Mouse (Mus musculus) forebrain, embryonic 11.5 days (tissue): ENCODE results near the gene Otulinl. TPM values are rescaled to one million over a fixed set of nuclear protein-coding genes. Genes with fewer than 3 reads are reported as not detected.
A peak's percentile ranks its signal among the peaks of the same experiment; 100 is the strongest.

Experiments
- ATAC-seq: fragments of 200-750 bp; cut with Nextera tagmentation; replicated peaks from 2 replicates; pipeline ENCODE4 v1.8.0; 2017; ENCODE audit warnings: moderate TSS enrichment; ENCODE audit not compliant: low FRiP score
- DNase-seq: peaks from one replicate; pipeline ENCODE4 v3.0.0-alpha.2; 2017; ENCODE audit warnings: low spot score
- H3K27ac ChIP-seq: fragments of 300-500 bp; sonication (generic); 2 replicates; pipeline ENCODE4 v1.5.1; 2014; ENCODE audit warnings: low read depth, low read length
- H3K27me3 ChIP-seq: fragments of 300-500 bp; sonication (generic); 2 replicates; pipeline ENCODE4 v1.6.1; 2014; ENCODE audit warnings: mild to moderate bottlenecking, low read length, mixed read lengths; ENCODE audit not compliant: control insufficient read depth, insufficient read depth
- H3K36me3 ChIP-seq: fragments of 300-500 bp; sonication (generic); 2 replicates; pipeline ENCODE4 v1.6.1; 2014; ENCODE audit warnings: mild to moderate bottlenecking, low read length, moderate library complexity, mixed read lengths; ENCODE audit not compliant: control insufficient read depth, insufficient read depth
- H3K4me1 ChIP-seq: fragments of 300-500 bp; sonication (generic); replicated peaks from 2 replicates; pipeline ENCODE4 v1.6.1; 2014; ENCODE audit warnings: low read length, mixed read lengths; ENCODE audit not compliant: control insufficient read depth, insufficient read depth
- H3K4me2 ChIP-seq: fragments of 300-500 bp; sonication (generic); 2 replicates; pipeline ENCODE4 v1.6.1; 2014; ENCODE audit warnings: low read depth, mild to moderate bottlenecking, low read length, moderate library complexity, mixed read lengths; ENCODE audit not compliant: severe bottlenecking
- H3K4me3 ChIP-seq: fragments of 300-500 bp; sonication (generic); 2 replicates; pipeline ENCODE4 v1.5.1; 2014; ENCODE audit warnings: low read depth, low read length
- H3K9ac ChIP-seq: fragments of 300-500 bp; sonication (generic); 2 replicates; pipeline ENCODE4 v1.6.1; 2014; ENCODE audit warnings: low read length
- H3K9me3 ChIP-seq: fragments of 300-500 bp; sonication (generic); 2 replicates; pipeline ENCODE4 v1.6.1; 2016; ENCODE audit warnings: low read length, mixed read lengths; ENCODE audit not compliant: control insufficient read depth
- WGBS: fragments of 180-500 bp; shearing (Covaris S2); extraction: QIAGEN DNeasy Blood & Tissue Kit; methylation state at CpG from one replicate; pipeline ENCODE4 v1.1.7; 2014; 5-methylcytosine and 5-hydroxymethylcytosine counted together
- polyA plus RNA-seq: library from polyadenylated mRNA; unstranded; fragments of >200 nt; fragmentation: Nextera tagmentation; extraction: Ambion mirVana; gene quantifications from 2 replicates; pipeline ENCODE4 v1.2.1, GENCODE M21; 2014

Gene Otulinl
- polyA plus RNA-seq, 1 experiment from 2014 or later: 9.4 TPM

DNA sequence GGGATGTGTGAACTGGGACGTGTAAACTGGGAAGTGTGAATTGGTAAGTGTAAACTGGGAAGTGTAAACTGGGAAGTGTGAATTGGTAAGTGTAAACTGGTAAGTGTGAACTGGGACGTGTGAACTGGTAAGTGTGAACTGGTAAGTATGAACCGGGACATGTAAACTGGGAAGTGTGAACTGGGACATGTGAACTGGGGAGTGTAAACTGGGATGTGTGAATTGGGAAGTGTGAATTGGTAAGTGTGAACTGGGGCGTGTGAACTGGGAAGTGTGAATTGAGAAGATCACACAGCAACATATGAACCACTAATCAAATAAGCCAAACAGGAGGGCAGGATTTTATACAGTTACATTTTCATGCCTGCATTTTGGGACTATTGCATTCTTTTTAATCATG lies 23.0 kb downstream of the Otulinl start:
- ATAC-seq: no peak
- peak; percentile 35 for DNase-seq
- no peak overlapping the region for H3K4me3 ChIP-seq
- H3K9me3 ChIP-seq: no peaks in the 10 kb centered on the region
- no peak overlapping the region for H3K4me2 ChIP-seq
- no peak overlapping the region for H3K27ac ChIP-seq
- 93% methylated on average over 4 of the region's 4 CpGs for WGBS
- no peaks in the 10 kb centered on the region for H3K36me3 ChIP-seq
- H3K27me3 ChIP-seq: no peaks in the 10 kb centered on the region
- H3K9ac ChIP-seq: no peak overlapping the region
- H3K4me1 ChIP-seq: no peaks in the 10 kb centered on the region

DNA sequence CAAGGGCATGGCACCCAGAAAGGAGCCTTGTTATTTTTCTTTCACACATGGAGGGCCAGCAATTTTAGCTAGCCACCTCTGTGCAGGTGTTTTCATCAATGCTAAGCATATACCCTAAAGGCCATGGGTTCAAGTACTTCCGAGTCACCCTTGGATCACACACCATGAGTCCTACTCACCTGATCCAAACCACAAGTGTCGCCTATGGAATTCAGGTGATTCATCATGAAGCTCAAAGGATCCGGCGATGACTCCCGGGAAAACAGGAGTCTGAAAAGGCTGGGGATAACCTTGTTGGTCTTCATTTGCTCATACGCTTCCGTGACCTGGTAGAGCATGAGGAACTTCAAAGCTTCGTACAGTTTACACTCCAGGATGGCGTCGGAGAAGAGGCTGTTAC lies 23.5 kb downstream of the Otulinl start:
- no peak for ATAC-seq
- Histone ChIP-seq H3K9ac (no peak overlapping the region), H3K4me2 (no peak overlapping the region)

DNA sequence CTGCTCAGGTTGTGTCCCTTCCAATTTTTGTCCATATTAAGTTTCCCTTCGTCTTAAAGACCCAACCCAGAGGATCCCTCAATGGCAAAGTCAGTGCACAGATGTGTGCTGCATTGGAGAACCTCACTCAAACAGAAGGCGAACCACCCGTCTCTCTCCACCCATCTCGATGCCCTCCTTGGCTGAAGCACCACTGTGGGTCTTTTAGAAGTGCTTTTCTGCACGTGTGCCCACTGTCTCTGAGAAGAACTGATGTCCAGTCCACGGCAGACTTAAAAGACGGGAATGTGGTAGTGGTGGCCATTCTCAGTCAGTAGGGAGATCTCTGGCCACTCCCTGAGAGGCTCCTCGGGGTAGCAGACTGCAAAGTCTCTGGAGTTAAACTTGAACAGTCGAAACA lies 24.8 kb downstream of the Otulinl start:
- ATAC-seq: no peak
- H3K27ac ChIP-seq: no peak overlapping the region
- no peak overlapping the region for H3K9ac ChIP-seq
- peak; percentile 7 for DNase-seq
- no peak overlapping the region for H3K4me3 ChIP-seq
- H3K9me3 ChIP-seq: no peaks in the 10 kb centered on the region
- H3K4me1 ChIP-seq: no peaks in the 10 kb centered on the region
- H3K27me3 ChIP-seq: no peaks in the 10 kb centered on the region
- 85% methylated on average over 9 of the region's 9 CpGs for WGBS
- no peaks in the 10 kb centered on the region for H3K36me3 ChIP-seq
- no peak overlapping the region for H3K4me2 ChIP-seq

More for the DNA sequence above, 23.5 kb downstream of the Otulinl start:
- Histone ChIP-seq H3K4me1 (no peaks in the 10 kb centered on the region), H3K36me3 (no peaks in the 10 kb centered on the region), H3K4me3 (no peak overlapping the region), H3K27ac (no peak overlapping the region), H3K27me3 (no peaks in the 10 kb centered on the region), H3K9me3 (no peaks in the 10 kb centered on the region)
- WGBS: 91% methylated on average over 10 of the region's 10 CpGs
- no peak for DNase-seq

DNA sequence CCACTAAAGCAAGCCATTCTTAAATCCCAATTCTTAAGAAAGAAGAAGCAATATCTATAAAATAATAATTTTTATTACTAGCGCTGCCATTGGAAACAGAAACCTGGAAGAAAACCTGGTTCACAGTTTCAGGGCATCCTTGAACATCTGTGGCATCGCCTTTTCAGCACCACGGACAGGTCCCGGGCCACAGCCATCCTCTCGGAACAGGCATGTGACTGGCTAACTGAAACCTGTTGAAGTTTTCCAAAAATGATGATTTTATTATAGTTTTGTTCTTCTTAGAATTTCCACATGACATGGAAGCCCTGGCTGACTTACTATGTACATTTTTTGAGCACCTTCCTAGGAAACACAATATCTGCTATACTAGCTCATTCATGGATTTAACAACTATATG lies 26.4 kb downstream of the Otulinl start:
- no peak for ATAC-seq
- Histone ChIP-seq H3K27me3 (no peaks in the 10 kb centered on the region), H3K36me3 (no peaks in the 10 kb centered on the region), H3K4me2 (no peak overlapping the region), H3K9ac (no peak overlapping the region), H3K27ac (no peak overlapping the region), H3K4me3 (no peak overlapping the region), H3K4me1 (no peaks in the 10 kb centered on the region), H3K9me3 (no peaks in the 10 kb centered on the region)
- peak; percentile 83 for DNase-seq
- WGBS: 22% methylated on average over 5 of the region's 5 CpGs

DNA sequence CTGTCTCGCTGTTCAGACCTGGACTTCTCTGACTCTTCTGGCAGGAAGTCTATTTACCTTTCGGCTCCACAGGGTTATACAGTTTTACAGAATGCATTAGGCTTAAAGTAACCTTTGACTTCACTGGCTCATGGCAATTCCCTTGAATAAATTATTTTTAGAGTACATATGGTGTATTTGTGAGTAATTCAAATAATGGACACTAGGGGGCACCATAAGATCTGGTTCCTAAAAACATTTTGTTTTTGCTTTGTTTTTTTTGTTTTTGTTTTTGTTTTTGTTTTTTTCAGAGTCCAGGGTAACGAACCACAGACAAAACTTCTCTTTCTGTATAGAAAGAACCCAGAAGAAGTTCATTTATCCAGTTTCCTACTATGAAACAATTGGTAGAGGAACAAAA lies 33.7 kb downstream of the Otulinl start:
- no peak for ATAC-seq
- no peaks in the 10 kb centered on the region for H3K9me3 ChIP-seq
- WGBS: 53% methylated on average over 3 of the region's 3 CpGs

DNA sequence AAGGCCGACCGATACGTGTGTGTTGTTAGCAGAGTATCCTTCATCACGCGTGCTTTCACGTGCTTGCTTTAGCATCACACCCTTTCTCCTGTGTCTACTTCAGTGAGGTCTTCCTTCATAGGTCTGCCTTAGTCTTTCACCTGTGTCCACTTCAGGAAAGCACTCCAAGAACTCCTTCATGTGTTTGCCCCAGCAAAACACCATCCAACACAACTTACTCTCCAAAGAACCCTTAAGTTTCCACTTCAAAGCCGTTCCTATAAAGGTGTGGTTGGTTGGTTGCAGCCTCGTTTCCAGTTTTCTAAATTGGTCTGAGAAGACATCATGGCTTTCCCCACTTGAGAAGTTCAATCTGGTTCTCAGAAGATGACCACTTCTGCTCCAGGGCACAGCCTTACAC lies 34.7 kb downstream of the Otulinl start:
- WGBS: 92% methylated on average over 8 of the region's 8 CpGs
- Histone ChIP-seq H3K4me1 (no peaks in the 10 kb centered on the region), H3K4me3 (no peak overlapping the region), H3K9me3 (no peaks in the 10 kb centered on the region), H3K9ac (no peak overlapping the region), H3K36me3 (no peaks in the 10 kb centered on the region), H3K4me2 (no peak overlapping the region), H3K27ac (no peak overlapping the region), H3K27me3 (no peaks in the 10 kb centered on the region)
- DNase-seq (no peak), ATAC-seq (no peak)

More for the DNA sequence above, 33.7 kb downstream of the Otulinl start:
- Histone ChIP-seq H3K4me1 (no peaks in the 10 kb centered on the region), H3K4me3 (no peak overlapping the region), H3K36me3 (no peaks in the 10 kb centered on the region), H3K9ac (no peak overlapping the region), H3K27ac (no peak overlapping the region), H3K27me3 (no peaks in the 10 kb centered on the region), H3K4me2 (no peak overlapping the region)
- DNase-seq: no peak

DNA sequence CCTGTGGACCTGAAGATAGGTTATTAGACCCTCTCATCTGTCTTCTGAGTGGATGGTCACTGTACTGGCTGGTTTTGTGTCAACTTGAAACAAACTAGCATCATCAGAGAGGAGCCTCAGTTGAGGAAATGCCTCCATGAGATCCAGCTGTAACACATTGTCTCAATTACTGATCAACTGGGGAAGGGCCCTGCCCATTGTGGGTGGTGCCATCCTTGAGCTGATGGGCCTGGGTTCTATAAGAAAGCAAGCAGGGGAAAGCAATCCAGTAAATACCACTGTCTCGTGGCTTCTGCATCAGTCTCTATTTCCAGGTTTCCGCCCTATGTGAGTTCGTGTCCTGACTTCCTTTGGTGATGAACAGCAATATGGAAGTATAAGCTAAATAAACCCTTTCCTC lies 36.1 kb downstream of the Otulinl start:
- Histone ChIP-seq H3K4me2 (no peak overlapping the region), H3K27me3 (no peaks in the 10 kb centered on the region), H3K9me3 (no peaks in the 10 kb centered on the region), H3K4me3 (no peak overlapping the region), H3K9ac (no peak overlapping the region), H3K27ac (no peak overlapping the region), H3K36me3 (no peaks in the 10 kb centered on the region), H3K4me1 (no peaks in the 10 kb centered on the region)
- DNase-seq: no peak
- ATAC-seq: no peak
- WGBS: 87% methylated on average over 3 of the region's 3 CpGs

DNA sequence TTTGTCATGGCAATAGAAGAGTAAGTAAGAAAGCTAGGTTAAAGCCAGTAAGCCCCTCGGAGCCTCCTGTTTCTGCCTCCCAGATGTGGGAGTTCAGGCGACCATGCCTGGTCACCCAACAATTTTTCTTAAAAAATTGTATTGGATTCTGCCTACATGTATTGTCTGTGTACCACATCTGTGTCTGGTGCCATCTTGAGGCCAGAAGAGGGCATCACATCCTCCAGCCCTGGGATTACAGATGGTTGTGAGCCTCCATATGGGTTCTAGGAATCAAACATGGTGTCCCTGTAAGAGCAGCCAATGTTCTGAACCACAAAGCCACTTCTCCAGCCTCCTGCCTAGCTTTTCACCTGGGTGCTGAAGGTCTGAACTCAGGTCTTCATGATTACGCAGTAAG lies 38.5 kb downstream of the Otulinl start:
- Histone ChIP-seq H3K36me3 (no peaks in the 10 kb centered on the region), H3K9me3 (no peaks in the 10 kb centered on the region), H3K4me3 (no peak overlapping the region), H3K4me1 (no peaks in the 10 kb centered on the region), H3K4me2 (no peak overlapping the region), H3K27me3 (no peaks in the 10 kb centered on the region), H3K9ac (no peak overlapping the region), H3K27ac (no peak overlapping the region)
- ATAC-seq: no peak
- DNase-seq: no peak
- WGBS: 93% methylated on average over 3 of the region's 3 CpGs

DNA sequence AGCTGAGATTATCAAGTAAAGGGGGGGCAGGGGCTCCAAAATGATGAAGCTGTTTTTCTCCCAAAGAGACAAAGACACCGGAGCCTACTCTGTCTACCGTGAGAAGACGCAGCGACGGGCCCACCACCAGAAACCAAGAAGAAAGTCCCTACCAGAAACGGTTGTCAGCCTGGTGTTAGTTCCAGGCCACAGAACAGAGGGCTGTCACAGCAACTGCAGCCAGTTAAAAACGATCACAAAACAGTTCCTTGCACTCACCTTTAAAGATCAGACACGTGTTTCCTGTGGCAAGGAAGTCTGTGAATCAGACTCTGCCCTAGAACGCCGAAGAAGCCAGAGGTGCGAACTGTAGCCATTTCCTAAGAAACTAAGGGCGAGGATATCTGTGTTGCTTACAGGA lies 40.2 kb downstream of the Otulinl start:
- no peak overlapping the region for H3K27ac ChIP-seq
- no peaks in the 10 kb centered on the region for H3K27me3 ChIP-seq
- H3K4me1 ChIP-seq: no peaks in the 10 kb centered on the region
- no peak overlapping the region for H3K9ac ChIP-seq
- no peaks in the 10 kb centered on the region for H3K36me3 ChIP-seq
- no peak overlapping the region for H3K4me2 ChIP-seq
- no peaks in the 10 kb centered on the region for H3K9me3 ChIP-seq
- H3K4me3 ChIP-seq: no peak overlapping the region
- ATAC-seq (no peak), DNase-seq (no peak)
- 79% methylated on average over 12 of the region's 12 CpGs for WGBS
